Mouse (Mus musculus) kidney, adult 2 months (tissue): ENCODE measurements around the gene A430005L14Rik. TPM values are rescaled to one million over a fixed set of nuclear protein-coding genes. Genes with fewer than 3 reads are reported as not detected.
A peak's percentile ranks its signal among the peaks of the same experiment; 100 is the strongest.

Experiments
- DNase-seq: peaks from one replicate; pipeline ENCODE4 v3.0.0; 2021
- H3K27ac ChIP-seq: fragments of 200-500 bp; 2 replicates; pipeline ENCODE4 v1.5.1; 2012; ENCODE audit warnings: low read depth, low read length, control low read depth, inconsistent platforms; ENCODE audit not compliant: insufficient read depth
- H3K27me3 ChIP-seq: fragments of 200-500 bp; replicated peaks from 2 replicates; pipeline ENCODE4 v1.6.1; 2012; ENCODE audit warnings: mild to moderate bottlenecking, moderate library complexity, low read length, inconsistent platforms; ENCODE audit not compliant: control insufficient read depth, insufficient read depth
- H3K36me3 ChIP-seq: fragments of 200-500 bp; 2 replicates; pipeline ENCODE4 v1.6.1; 2012; ENCODE audit warnings: mild to moderate bottlenecking, moderate library complexity, low read length, inconsistent platforms; ENCODE audit not compliant: control insufficient read depth, insufficient read depth
- H3K4me1 ChIP-seq: fragments of 200-500 bp; 2 replicates; pipeline ENCODE4 v1.6.1; 2011; ENCODE audit warnings: low read length; ENCODE audit not compliant: control insufficient read depth, insufficient read depth
- H3K4me3 ChIP-seq: fragments of 200-500 bp; 2 replicates; pipeline ENCODE4 v1.5.1; 2011; ENCODE audit warnings: mild to moderate bottlenecking, low read depth, low read length, control low read depth; ENCODE audit not compliant: insufficient read depth
- CTCF ChIP-seq: fragments of 200-500 bp; conservative IDR thresholded peaks from 2 replicates; pipeline ENCODE4 v1.5.1; 2011; ENCODE audit warnings: low read depth, mild to moderate bottlenecking, control low read depth, low read length, moderate library complexity, mixed read lengths; ENCODE audit not compliant: insufficient read depth, insufficient read length
- POLR2A ChIP-seq: fragments of 200-500 bp; IDR thresholded peaks from one replicate; pipeline ENCODE4 v1.6.1; 2011; ENCODE audit warnings: low read depth, low read length, control low read depth
- WGBS: fragments of 180-500 bp; shearing (Covaris S2); methylation state at CpG from one replicate; pipeline ENCODE4 v1.1.7; 2018; 5-methylcytosine and 5-hydroxymethylcytosine counted together
- polyA plus RNA-seq: library from polyadenylated mRNA; depleted of rRNA; stranded (reverse); fragments of >200 nt; gene quantifications from 2 replicates; pipeline ENCODE4 v1.2.3, GENCODE M21; 2012

A430005L14Rik gene
- polyA plus RNA-seq, 1 experiment, result 42.6 TPM

DNA sequence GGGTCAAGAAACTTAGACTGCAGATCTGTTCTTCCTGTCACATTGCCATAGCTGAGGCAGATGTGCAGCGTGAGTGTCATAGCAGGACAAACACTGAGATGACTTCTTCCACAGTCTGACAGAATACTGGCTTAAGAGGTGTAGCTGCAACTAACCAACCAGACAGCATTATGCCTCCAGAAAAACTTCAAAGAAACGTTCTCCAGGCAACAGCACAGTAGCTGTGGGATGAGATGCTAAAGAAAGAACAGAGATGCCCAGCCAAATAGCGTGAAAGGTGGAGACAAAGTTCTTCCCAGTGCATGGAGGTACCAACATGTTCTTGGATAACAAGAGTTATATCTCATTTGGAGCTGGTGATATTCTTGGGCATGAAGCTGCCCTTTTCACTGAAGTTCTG is 5.9 kb upstream of the A430005L14Rik start:
- TF ChIP-seq CTCF (no peak), POLR2A (no peak)
- H3K4me3 ChIP-seq, result no peak overlapping the region
- no peaks in the 10 kb centered on the region for H3K4me1 ChIP-seq
- H3K36me3 ChIP-seq, result no peaks in the 10 kb centered on the region
- WGBS, result 59% methylated on average over 3 of the region's 3 CpGs
- no peak for DNase-seq
- no peak overlapping the region for H3K27ac ChIP-seq
- H3K27me3 ChIP-seq, result no peaks in the 10 kb centered on the region

- Histone ChIP-seq H3K27ac (no peak overlapping the region), H3K27me3 (no peaks in the 10 kb centered on the region), H3K36me3 (no peaks in the 10 kb centered on the region), H3K4me1 (no peaks in the 10 kb centered on the region), H3K4me3 (no peak overlapping the region)
- WGBS, result 46% methylated on average over 5 of the region's 5 CpGs
- no peak for TF ChIP-seq POLR2A
- no peak for TF ChIP-seq CTCF
- no peak for DNase-seq
These were observed 5.3 kb upstream of the A430005L14Rik start for GRCm38 (mm10) chr4:153951692-153952091.

DNA sequence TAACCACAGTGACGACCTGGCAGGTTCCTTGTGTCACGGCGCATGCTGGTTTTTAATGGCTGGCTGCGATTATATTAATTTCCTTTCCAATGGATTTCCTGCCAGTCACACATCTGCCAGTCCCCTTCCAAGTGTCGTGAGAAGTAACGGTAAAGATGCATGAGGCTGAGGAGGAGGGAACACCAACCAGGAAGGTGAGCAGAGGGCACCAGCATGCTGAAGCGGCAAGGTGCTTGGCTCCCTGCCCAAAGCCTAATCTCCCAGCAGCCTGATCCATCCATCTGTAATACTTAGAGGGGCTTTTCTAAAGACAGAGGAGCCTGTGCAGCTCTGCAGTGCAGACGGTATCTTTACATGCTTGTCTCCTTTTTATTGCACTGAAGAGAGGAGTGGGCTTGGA is 1.4 kb upstream of the A430005L14Rik start:
- TF ChIP-seq POLR2A (no peak), CTCF (no peak)
- no peak overlapping the region for H3K4me3 ChIP-seq
- no peak overlapping the region for H3K27ac ChIP-seq
- 68% methylated on average over 8 of the region's 8 CpGs for WGBS
- H3K27me3 ChIP-seq, result no peaks in the 10 kb centered on the region
- H3K36me3 ChIP-seq, result no peaks in the 10 kb centered on the region
- no peak for DNase-seq
- H3K4me1 ChIP-seq, result no peaks in the 10 kb centered on the region; the same call in 1 of the 2 replicates

- Histone ChIP-seq H3K4me3 (peak overlapping the region; percentile 82), H3K4me1 (no peaks in the 10 kb centered on the region; the same call in 1 of the 2 replicates), H3K36me3 (no peaks in the 10 kb centered on the region), H3K27me3 (no peaks in the 10 kb centered on the region), H3K27ac (peak overlapping the region; percentile 69)
- peak; percentile 58 for DNase-seq
- TF ChIP-seq CTCF (no peak), POLR2A (no peak)
- under 1% methylated on average over 37 of the region's 37 CpGs for WGBS
These were observed 610 bp downstream of the A430005L14Rik start for GRCm38 (mm10) chr4:153957444-153958250.

GRCm38 (mm10) chr4:153962631-153963030 is 5.6 kb downstream of the A430005L14Rik start:
- Histone ChIP-seq H3K36me3 (no peaks in the 10 kb centered on the region), H3K4me3 (no peak overlapping the region), H3K4me1 (no peaks in the 10 kb centered on the region; the same call in 1 of the 2 replicates), H3K27ac (no peak overlapping the region), H3K27me3 (no peaks in the 10 kb centered on the region)
- no peak for TF ChIP-seq POLR2A
- TF ChIP-seq CTCF, result no peak
- WGBS, result 83% methylated on average over 7 of the region's 7 CpGs
- no peak for DNase-seq

GRCm38 (mm10) chr4:153966651-153967050 is 9.6 kb downstream of the A430005L14Rik start:
- DNase-seq, result no peak
- TF ChIP-seq CTCF (no peak), POLR2A (no peak)
- no peaks in the 10 kb centered on the region for H3K27me3 ChIP-seq
- no peak overlapping the region for H3K4me3 ChIP-seq
- H3K27ac ChIP-seq, result no peak overlapping the region
- H3K36me3 ChIP-seq, result no peaks in the 10 kb centered on the region
- no peaks in the 10 kb centered on the region for H3K4me1 ChIP-seq
- WGBS, result 90% methylated on average over 5 of the region's 5 CpGs

DNA sequence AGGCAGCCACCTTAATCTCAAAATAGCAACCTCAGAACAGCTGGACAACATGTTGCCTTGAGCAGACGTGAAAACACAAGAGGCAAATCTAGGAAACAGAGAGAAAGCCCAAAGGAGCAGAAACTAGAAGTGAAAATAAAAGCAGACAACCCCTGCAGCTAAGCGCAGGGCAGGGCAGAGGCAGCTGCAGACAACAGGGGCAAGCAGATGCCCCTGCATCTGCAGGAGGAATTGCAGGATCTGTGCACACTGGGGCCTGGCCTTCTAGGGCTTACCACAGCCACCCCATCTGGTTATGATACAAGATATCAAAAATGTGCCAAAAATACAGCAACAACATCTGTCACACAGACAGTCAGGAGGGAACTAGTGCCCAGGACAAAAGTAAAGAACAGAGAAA is 10.5 kb downstream of the A430005L14Rik start:
- H3K27me3 ChIP-seq, result no peaks in the 10 kb centered on the region
- no peaks in the 10 kb centered on the region for H3K4me1 ChIP-seq
- H3K4me3 ChIP-seq, result no peak overlapping the region
- TF ChIP-seq POLR2A (no peak), CTCF (no peak)
- 89% methylated on average over 2 of the region's 2 CpGs for WGBS
- no peak overlapping the region for H3K27ac ChIP-seq
- no peaks in the 10 kb centered on the region for H3K36me3 ChIP-seq
- no peak for DNase-seq
